Mouse (Mus musculus): Measurements from ENCODE around the gene Ect2. TPM values are rescaled to one million over a fixed set of nuclear protein-coding genes. Genes with fewer than 3 reads are reported as not detected.

The Ect2 gene
- polyA plus RNA-seq, 1 experiment, result 19.8 TPM

DNA sequence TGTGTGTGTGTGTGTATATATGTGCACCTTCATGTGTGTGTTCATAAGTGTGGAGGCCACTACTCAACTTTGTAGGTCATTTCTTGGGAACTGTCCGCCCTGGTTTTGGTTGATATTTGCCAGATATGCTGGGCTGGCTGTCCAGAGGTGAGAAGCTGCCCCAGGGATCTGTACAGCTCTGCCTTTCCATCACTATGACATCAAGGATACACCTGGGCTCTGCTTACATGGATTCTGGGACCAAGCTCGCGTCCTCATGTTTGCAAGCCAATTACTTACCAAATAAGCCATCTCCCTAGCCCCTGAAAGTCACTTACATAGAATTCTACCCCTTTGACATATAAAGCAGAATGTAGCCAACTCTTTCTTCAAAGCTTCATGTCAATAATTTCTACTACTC, 98.2 kb downstream of the Ect2 start:
- Histone ChIP-seq H3ac (ENCODE audit: control insufficient read depth, insufficient read length, low read depth) (no peak overlapping the region), H3K27me3 (ENCODE audit: control insufficient read depth, insufficient read depth, insufficient read length) (no peaks in the 10 kb centered on the region), H3K79me3 (ENCODE audit: low read depth) (no peaks in the 10 kb centered on the region), H3K79me2 (ENCODE audit: control insufficient read depth, insufficient read depth) (no peaks in the 10 kb centered on the region), H3K4me3 (ENCODE audit: insufficient read depth, poor library complexity, severe bottlenecking) (no peak overlapping the region), H3K36me3 (ENCODE audit: control insufficient read depth, insufficient read depth) (no peaks in the 10 kb centered on the region)
- TF ChIP-seq MAX (IDR thresholded peaks at IDR 0.05) (no peak), CTCF (IDR thresholded peaks at IDR 0.05; ENCODE audit: control insufficient read depth, insufficient read depth, insufficient read length) (no peak), USF1 (IDR thresholded peaks at IDR 0.05; ENCODE audit: low read depth) (no peak), FOSL1 (IDR thresholded peaks at IDR 0.05; ENCODE audit: insufficient read depth, low read length, poor library complexity, severe bottlenecking) (no peak), MYOG (IDR thresholded peaks at IDR 0.05; ENCODE audit: control insufficient read depth, extremely low read depth, insufficient read length) (no peak), CEBPB (IDR thresholded peaks at IDR 0.05; ENCODE audit: low read depth) (no peak), MYOD1 (IDR thresholded peaks at IDR 0.05; ENCODE audit: control insufficient read depth, insufficient read length, low read depth) (no peak)

DNA sequence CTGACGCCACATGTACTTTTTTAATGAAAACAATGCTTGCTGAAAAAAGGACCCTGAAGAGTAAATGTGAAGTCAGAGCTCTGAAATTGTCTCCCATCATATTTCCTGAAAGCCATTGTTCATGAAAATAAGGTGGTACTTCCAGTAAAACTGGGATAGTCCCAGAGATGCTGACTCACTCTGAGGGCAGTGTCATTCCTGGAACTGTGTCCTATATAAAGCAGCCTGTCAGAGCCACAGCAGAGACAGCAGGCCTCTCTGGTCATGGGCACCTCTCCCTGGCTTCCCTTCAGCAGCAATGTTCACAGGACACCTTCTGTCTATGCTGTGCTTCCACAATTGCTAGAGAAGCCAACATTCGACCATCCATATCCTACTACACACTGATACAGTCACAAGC, 98.9 kb downstream of the Ect2 start:
- H3K36me3 ChIP-seq (ENCODE audit: control insufficient read depth, insufficient read depth), result no peaks in the 10 kb centered on the region
- H3ac ChIP-seq (ENCODE audit: control insufficient read depth, insufficient read length, low read depth), result no peak overlapping the region
- no peaks in the 10 kb centered on the region for H3K79me2 ChIP-seq (ENCODE audit: control insufficient read depth, insufficient read depth)
- no peaks in the 10 kb centered on the region for H3K27me3 ChIP-seq (ENCODE audit: control insufficient read depth, insufficient read depth, insufficient read length)
- H3K4me3 ChIP-seq (ENCODE audit: insufficient read depth, poor library complexity, severe bottlenecking), result no peak overlapping the region
- H3K79me3 ChIP-seq (ENCODE audit: low read depth), result no peaks in the 10 kb centered on the region
- no peak for TF ChIP-seq CTCF (IDR thresholded peaks at IDR 0.05; ENCODE audit: control insufficient read depth, insufficient read depth, insufficient read length)
- no peak for TF ChIP-seq FOSL1 (IDR thresholded peaks at IDR 0.05; ENCODE audit: insufficient read depth, low read length, poor library complexity, severe bottlenecking)
- no peak for TF ChIP-seq CEBPB (IDR thresholded peaks at IDR 0.05; ENCODE audit: low read depth)
- no peak for TF ChIP-seq MYOG (IDR thresholded peaks at IDR 0.05; ENCODE audit: control insufficient read depth, extremely low read depth, insufficient read length)
- no peak for TF ChIP-seq USF1 (IDR thresholded peaks at IDR 0.05; ENCODE audit: low read depth)
- TF ChIP-seq MYOD1 (IDR thresholded peaks at IDR 0.05; ENCODE audit: control insufficient read depth, insufficient read length, low read depth), result no peak
- TF ChIP-seq MAX (IDR thresholded peaks at IDR 0.05), result no peak

Other genes starting within 250 kb of the Ect2 start
- gene Nceh1, start 29.1 kb upstream of the Ect2 start, polyA plus RNA-seq (2012; fragmentation: generic; extraction: Trizol), result 8.3 TPM
- gene Tnfsf10, start 163.2 kb upstream of the Ect2 start, polyA plus RNA-seq (2012; fragmentation: generic; extraction: Trizol), result not detected
- not detected for gene Ghsr, start 217.5 kb upstream of the Ect2 start, polyA plus RNA-seq (2012; fragmentation: generic; extraction: Trizol)

All from C2C12 (cell line).